Mouse (Mus musculus) left cerebral cortex, adult 2 months (tissue): Measurements from ENCODE around the gene Cbx5. TPM values are rescaled to one million over a fixed set of nuclear protein-coding genes. Genes with fewer than 3 reads are reported as not detected.

Experiments
- DNase-seq, 2 experiments: peaks; one replicate each; pipeline ENCODE4 v3.0.0; 2021 to 2022; ENCODE audit warnings: low spot score in 2 of 2, mixed read lengths in 1 of 2; ENCODE audit errors: extremely low spot score in 1 of 2
- H3K27ac ChIP-seq: fragments of 200-600 bp; 2 replicates; pipeline ENCODE4 v1.8.1; 2022
- H3K4me3 ChIP-seq: fragments of 200-600 bp; 2 replicates; pipeline ENCODE4 v1.8.1; 2022
- CTCF ChIP-seq: fragments of 200-600 bp; IDR thresholded peaks from 2 replicates; pipeline ENCODE4 v1.8.1; 2022; ENCODE audit warnings: antibody characterized with exemption, mild to moderate bottlenecking, moderate library complexity
- intact Hi-C: fragments of 180-260 bp; cut with DNase I; formaldehyde crosslinking; loops from one replicate; pipeline ENCODE4 v1.15.1; 2025
- total RNA-seq, 2 experiments: library from RNA; stranded (reverse); gene quantifications; 2 replicates each; pipeline ENCODE4 v1.2.3; 2021

Gene Cbx5
- total RNA-seq, 2 experiments from 2014 or later, result 171 to 176 TPM

GRCm38 (mm10) chr15:103196835-103197234 lies 42.8 kb downstream of the Cbx5 start:
- H3K27ac ChIP-seq, result no peak overlapping the region
- no peak for TF ChIP-seq CTCF
- H3K4me3 ChIP-seq, result no peak overlapping the region
- intact Hi-C loops, result no loop called here
- DNase-seq, result no peak

DNA sequence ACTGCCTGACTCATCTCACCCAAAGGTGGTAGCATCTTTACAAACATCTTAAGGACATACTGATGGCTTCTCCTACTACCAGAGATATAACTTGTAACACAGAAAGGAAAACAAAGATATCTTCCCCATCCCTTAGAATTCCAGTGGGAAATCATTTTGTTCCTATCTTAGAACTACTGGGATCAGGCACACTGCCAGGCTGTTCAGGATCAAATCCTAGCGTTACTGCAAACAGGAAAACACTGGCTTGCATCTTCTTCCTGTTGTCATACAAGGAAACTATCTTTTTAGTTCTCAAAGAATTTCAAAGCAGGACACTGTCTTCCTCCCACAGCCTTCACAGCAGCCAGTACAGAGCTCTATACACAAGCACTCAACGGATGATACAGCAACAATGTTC lies 46.0 kb downstream of the Cbx5 start:
- no peak overlapping the region for H3K4me3 ChIP-seq
- DNase-seq, result no peak
- intact Hi-C loops, result no loop called here
- no peak for TF ChIP-seq CTCF
- H3K27ac ChIP-seq, result no peak overlapping the region

- TF ChIP-seq CTCF, result peak; percentile 78
- H3K27ac ChIP-seq, result no peak overlapping the region
- DNase-seq, result peak in 1 of 2 experiments; percentile 46
- intact Hi-C loops, result no loop called here
- H3K4me3 ChIP-seq, result no peak overlapping the region
Observed at GRCm38 (mm10) chr15:103190531-103191462, 48.8 kb downstream of the Cbx5 start.

DNA sequence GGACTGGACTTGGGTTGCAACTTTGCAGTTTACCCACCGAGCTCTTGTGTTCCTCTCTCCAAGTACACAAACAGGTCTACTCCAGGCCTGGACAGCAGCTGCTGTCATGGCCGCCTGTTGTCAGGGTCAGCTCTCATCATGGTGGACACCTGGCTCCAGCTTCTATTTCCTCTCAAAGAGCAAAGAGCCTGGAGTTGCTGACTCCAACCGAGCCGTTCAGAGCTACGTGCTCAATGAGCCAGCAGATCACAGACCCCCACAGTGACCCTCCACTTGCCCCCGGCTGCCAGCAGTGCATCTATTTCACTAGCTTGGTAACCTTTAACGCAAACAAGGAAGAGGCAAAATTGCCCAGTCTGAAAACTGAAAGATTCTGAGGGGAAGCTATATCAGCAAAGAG lies 49.5 kb downstream of the Cbx5 start:
- H3K27ac ChIP-seq, result no peak overlapping the region
- TF ChIP-seq CTCF, result no peak
- no peak for DNase-seq
- intact Hi-C loops, result no loop called here
- H3K4me3 ChIP-seq, result no peak overlapping the region

DNA sequence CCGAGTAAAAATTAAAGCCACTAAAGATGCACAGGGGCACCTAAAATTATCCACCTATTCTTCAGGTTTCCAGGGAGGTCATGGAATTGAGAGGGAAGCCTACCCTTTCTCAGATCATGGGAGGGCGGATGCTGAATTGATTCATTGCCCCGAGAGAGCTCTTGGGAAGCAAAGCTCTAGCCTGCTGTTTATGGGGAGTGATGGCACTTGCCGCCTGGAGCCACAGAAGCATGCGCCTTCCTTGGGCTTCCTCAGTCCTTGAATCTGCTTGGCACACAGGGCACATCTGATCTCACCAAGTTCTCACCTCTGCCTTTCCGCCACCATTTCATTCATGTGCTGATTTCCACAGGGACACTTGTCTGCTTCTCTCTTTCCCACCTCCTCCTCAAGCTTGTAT lies 51.8 kb downstream of the Cbx5 start:
- H3K4me3 ChIP-seq, result no peak overlapping the region
- intact Hi-C loops, result no loop called here
- TF ChIP-seq CTCF, result no peak
- H3K27ac ChIP-seq, result no peak overlapping the region
- no peak for DNase-seq

- DNase-seq, result peak; percentile 42 to 49
- TF ChIP-seq CTCF, result peak; percentile 59
- H3K4me3 ChIP-seq, result no peak overlapping the region
- H3K27ac ChIP-seq, result no peak overlapping the region
- intact Hi-C loops, result no loop called here
Observed at GRCm38 (mm10) chr15:103185462-103186198, 54.0 kb downstream of the Cbx5 start.

- no peak; the same call in none of the 2 replicates for TF ChIP-seq CTCF
- Histone ChIP-seq H3K27ac (no peak overlapping the region), H3K4me3 (no peak overlapping the region; the same call in 1 of the 2 replicates)
- intact Hi-C loops, result no loop called here
- DNase-seq, result peak; percentile 35 to 41
Observed at GRCm38 (mm10) chr15:103183651-103184610, 55.7 kb downstream of the Cbx5 start.

- peak; percentile 63 for TF ChIP-seq CTCF
- peak; percentile 60 to 61 for DNase-seq
- Histone ChIP-seq H3K4me3 (no peak overlapping the region; the same call in 1 of the 2 replicates), H3K27ac (no peak overlapping the region)
- intact Hi-C loops, result no loop called here
Observed at GRCm38 (mm10) chr15:103183135-103183534, 56.5 kb downstream of the Cbx5 start.

DNA sequence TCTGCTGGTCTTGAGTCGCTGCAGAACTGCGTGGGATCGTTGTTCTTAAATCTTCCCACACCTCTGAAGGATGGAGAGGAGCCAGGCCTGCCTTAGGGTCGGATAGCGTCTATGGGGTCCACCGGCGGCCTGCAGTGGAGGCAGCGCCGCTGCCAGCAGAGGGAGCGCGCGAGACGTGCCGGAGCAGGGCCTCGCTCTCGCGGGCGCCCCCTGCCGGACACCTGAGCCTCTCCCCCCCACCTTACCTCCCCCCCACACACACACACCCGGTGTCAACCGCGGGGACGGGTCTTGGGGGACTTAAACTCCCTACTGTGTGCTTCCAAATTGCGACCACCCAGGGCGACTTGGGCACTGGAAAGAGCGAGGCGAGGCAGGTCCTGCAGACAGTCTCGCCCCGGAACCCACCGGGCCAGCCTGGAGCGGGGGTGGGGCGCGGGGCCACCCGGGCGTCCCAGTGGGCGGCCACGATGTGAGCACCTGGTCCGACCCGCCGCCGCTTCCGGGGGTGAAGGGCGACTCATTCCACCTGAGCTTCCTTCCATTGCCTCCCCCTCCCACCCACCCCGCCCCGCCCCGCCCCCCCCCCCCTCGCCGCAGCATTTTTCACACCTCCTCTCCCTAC lies 57.3 kb downstream of the Cbx5 start:
- Histone ChIP-seq H3K4me3 (peak overlapping the region; percentile 42), H3K27ac (no peak overlapping the region)
- intact Hi-C loops, result loop anchor here (1.0 kb wide), 1 partner anchor 125 kb away; no protein-coding TSS in a partner anchor
- TF ChIP-seq CTCF, result no peak; the same call in none of the 2 replicates
- DNase-seq, result peak; percentile 78 to 82

- intact Hi-C loops, result no loop called here
- Histone ChIP-seq H3K4me3 (no peak overlapping the region), H3K27ac (no peak overlapping the region)
- no peak for DNase-seq
- TF ChIP-seq CTCF, result no peak
Observed at GRCm38 (mm10) chr15:103180406-103180805, 59.2 kb downstream of the Cbx5 start.

GRCm38 (mm10) chr15:103178767-103179166 lies 60.8 kb downstream of the Cbx5 start:
- Histone ChIP-seq H3K27ac (no peak overlapping the region), H3K4me3 (no peak overlapping the region)
- no peak for TF ChIP-seq CTCF
- intact Hi-C loops, result loop anchor here (5.0 kb wide), 1 partner anchor 416 kb away; no protein-coding TSS in a partner anchor
- DNase-seq, result no peak
